Mouse (Mus musculus): ENCODE results near the gene Lgals9. TPM values are rescaled to one million over a fixed set of nuclear protein-coding genes. Genes with fewer than 3 reads are reported as not detected.

Lgals9 gene
- polyA plus RNA-seq, 1 experiment from 2014 or later: 13.4 TPM

DNA sequence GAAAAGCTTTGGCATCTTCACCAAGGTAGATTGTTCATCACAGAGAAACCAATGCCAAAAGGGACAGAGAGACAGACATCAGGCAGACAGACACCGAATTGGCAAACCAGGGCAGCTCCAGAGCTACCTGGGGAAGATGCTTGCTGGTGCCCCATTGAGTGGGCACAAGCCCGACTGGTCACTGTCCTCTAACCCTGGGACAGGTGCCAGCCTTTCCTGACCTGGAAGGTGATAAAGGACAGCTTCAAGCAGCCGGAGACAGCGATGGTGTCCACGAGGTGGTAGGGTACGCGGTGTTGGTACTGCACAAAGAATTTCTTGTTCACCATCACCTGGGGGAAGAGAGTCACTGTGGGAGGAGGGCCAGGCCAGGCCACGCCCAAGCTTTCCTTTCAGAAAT, 13.7 kb downstream of the Lgals9 start:
- H3K27me3 ChIP-seq: no peaks in the 10 kb centered on the region
- H3K9me3 ChIP-seq: no peaks in the 10 kb centered on the region
- peaks cover 11% of the 10 kb centered on the region; the same call in 1 of the 2 replicates for H3K4me1 ChIP-seq (replicated peaks)
- 94% methylated on average over 8 of the region's 8 CpGs for whole genome bisulfite sequencing
- H3K27ac ChIP-seq (replicated peaks): no peak overlapping the region
- no peak overlapping the region for H3K4me2 ChIP-seq
- no peak overlapping the region for H3K9ac ChIP-seq
- ATAC-seq (ENCODE audit: low FRiP score, low read depth): no peak
- H3K36me3 ChIP-seq: no peaks in the 10 kb centered on the region
- no peak overlapping the region for H3K4me3 ChIP-seq

GRCm38 (mm10) chr11:78968121-78968520, 16.6 kb downstream of the Lgals9 start:
- Histone ChIP-seq H3K4me3 (no peak overlapping the region), H3K27me3 (no peaks in the 10 kb centered on the region), H3K27ac (replicated peaks) (no peak overlapping the region), H3K9ac (no peak overlapping the region), H3K36me3 (no peaks in the 10 kb centered on the region), H3K4me2 (no peak overlapping the region), H3K4me1 (replicated peaks) (peaks cover 5% of the 10 kb centered on the region; the same call in 1 of the 2 replicates), H3K9me3 (no peaks in the 10 kb centered on the region)
- 81% methylated on average over 4 of the region's 4 CpGs for WGBS
- ATAC-seq (ENCODE audit: low FRiP score, low read depth): no peak

DNA sequence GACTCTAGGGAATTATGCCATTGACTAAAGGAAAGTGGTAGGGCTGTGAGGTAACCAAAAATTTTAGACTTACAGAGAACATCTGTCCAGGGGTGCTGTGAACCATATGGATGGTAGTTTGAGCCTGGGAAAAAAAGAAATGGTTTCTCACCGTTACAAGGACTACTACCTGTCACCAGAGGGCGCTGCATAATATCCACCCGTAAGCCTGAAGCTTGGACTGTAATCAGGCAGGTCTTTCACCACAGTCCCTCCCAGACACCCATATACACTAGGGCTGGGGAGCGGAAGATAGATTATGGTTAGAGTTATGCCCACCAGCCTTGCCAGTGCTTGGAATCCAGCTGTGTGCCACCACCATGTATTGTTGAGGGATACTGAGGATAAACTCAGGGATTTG, 17.4 kb downstream of the Lgals9 start:
- H3K9ac ChIP-seq: no peak overlapping the region
- no peaks in the 10 kb centered on the region for H3K9me3 ChIP-seq
- no peaks in the 10 kb centered on the region for H3K36me3 ChIP-seq
- 31% methylated on average over 4 of the region's 4 CpGs for WGBS
- H3K4me1 ChIP-seq (replicated peaks): no peaks in the 10 kb centered on the region
- no peaks in the 10 kb centered on the region for H3K27me3 ChIP-seq
- no peak overlapping the region for H3K4me3 ChIP-seq
- H3K4me2 ChIP-seq: no peak overlapping the region
- no peak for ATAC-seq (ENCODE audit: low FRiP score, low read depth)
- no peak overlapping the region for H3K27ac ChIP-seq (replicated peaks)

GRCm38 (mm10) chr11:78961221-78961620, 23.5 kb downstream of the Lgals9 start:
- H3K36me3 ChIP-seq: no peaks in the 10 kb centered on the region
- no peak for ATAC-seq (ENCODE audit: low FRiP score, low read depth)
- no peaks in the 10 kb centered on the region for H3K9me3 ChIP-seq
- H3K27ac ChIP-seq (replicated peaks): no peak overlapping the region
- H3K4me1 ChIP-seq (replicated peaks): no peaks in the 10 kb centered on the region
- no peak overlapping the region for H3K4me3 ChIP-seq
- H3K9ac ChIP-seq: no peak overlapping the region
- 78% methylated on average over 5 of the region's 5 CpGs for WGBS
- no peaks in the 10 kb centered on the region for H3K27me3 ChIP-seq
- H3K4me2 ChIP-seq: no peak overlapping the region

DNA sequence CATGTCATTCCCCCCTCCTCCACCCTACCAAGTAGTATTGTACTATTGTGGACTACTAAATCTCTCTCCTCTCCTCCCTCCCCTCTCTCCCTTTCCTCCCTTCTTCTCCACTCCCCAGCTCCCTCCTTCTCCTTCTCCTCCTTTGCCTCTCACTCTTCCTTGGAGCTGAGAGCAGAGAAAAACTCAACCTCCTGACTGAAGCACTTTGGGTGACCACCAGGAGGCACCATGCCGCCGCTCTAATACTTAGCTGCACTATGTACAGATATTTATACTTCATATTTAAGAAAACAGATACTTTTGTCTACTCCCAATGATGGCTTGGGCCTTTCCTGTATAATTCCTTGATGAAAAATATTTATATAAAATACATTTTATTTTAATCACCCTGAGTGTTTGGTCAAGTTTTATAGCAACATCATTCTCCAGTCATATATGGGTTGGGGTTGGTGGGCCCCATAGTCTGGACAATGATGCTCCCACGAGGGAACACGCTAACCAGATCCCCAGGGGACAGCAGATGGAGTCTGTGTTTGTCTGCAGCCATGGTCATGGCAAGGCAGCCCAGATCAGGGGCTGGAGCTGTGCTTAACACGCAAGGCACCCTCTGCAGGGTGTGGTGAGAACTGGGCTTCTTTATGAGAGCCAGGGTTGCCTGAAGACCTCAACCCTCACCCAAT, 24.8 kb downstream of the Lgals9 start:
- H3K4me2 ChIP-seq: no peak overlapping the region
- no peak overlapping the region for H3K9ac ChIP-seq
- 68% methylated on average over 5 of the region's 5 CpGs for WGBS

DNA sequence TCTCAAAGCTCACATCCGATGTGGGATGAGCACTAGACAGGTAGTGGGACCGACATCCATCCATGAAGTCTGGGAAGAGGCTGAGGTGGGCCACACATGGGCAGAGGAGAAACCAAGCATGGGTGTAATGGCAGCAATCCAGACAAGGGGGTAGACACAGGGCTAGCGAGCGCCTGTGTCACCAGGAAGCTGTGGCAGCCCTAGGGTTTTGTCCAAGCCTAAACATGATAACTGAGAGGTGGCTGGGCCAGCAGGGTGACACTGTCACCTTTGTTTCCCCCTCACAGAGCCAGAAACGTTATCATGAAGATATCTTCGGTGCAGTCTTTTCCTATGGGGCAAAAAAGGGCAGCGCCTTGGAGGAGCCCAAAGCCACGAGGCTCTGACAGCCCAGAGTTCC, 25.4 kb downstream of the Lgals9 start:
- Histone ChIP-seq H3K4me3 (no peak overlapping the region), H3K27me3 (no peaks in the 10 kb centered on the region), H3K36me3 (no peaks in the 10 kb centered on the region), H3K9ac (no peak overlapping the region), H3K4me1 (replicated peaks) (no peaks in the 10 kb centered on the region), H3K4me2 (no peak overlapping the region), H3K9me3 (no peaks in the 10 kb centered on the region), H3K27ac (replicated peaks) (no peak overlapping the region)
- WGBS: 79% methylated on average over 8 of the region's 8 CpGs
- no peak for ATAC-seq (ENCODE audit: low FRiP score, low read depth)

More for the DNA sequence above, 24.8 kb downstream of the Lgals9 start:
- no peaks in the 10 kb centered on the region for H3K27me3 ChIP-seq
- ATAC-seq (ENCODE audit: low FRiP score, low read depth): no peak
- no peak overlapping the region for H3K4me3 ChIP-seq
- H3K36me3 ChIP-seq: no peaks in the 10 kb centered on the region
- H3K4me1 ChIP-seq (replicated peaks): no peaks in the 10 kb centered on the region
- H3K9me3 ChIP-seq: no peaks in the 10 kb centered on the region
- H3K27ac ChIP-seq (replicated peaks): no peak overlapping the region

DNA sequence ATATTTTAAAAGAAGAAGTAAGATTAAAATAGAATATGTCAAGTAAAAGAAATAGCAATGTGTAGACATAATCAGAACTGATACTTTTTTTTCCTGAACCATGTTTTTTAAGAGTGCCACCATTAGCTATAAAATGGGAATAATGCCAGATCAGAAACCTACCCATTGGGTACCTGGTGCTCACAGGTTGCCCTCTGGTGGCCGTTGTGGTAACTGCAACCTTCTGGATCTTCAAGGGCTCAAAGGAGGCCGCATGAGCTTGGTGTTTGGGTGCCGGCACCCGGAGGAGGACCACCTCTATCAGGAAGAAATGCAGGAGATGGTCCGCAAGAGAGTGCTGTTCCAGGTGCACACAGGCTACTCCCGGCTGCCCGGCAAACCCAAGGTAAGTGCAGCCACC, 28.5 kb downstream of the Lgals9 start:
- Histone ChIP-seq H3K36me3 (no peaks in the 10 kb centered on the region), H3K27me3 (peaks cover 14% of the 10 kb centered on the region), H3K4me3 (no peak overlapping the region), H3K9me3 (no peaks in the 10 kb centered on the region), H3K4me2 (no peak overlapping the region), H3K27ac (replicated peaks) (no peak overlapping the region), H3K9ac (no peak overlapping the region), H3K4me1 (replicated peaks) (peaks cover 3% of the 10 kb centered on the region; the same call in 1 of the 2 replicates)
- WGBS: 12% methylated on average over 7 of the region's 7 CpGs
- ATAC-seq (ENCODE audit: low FRiP score, low read depth): no peak

DNA sequence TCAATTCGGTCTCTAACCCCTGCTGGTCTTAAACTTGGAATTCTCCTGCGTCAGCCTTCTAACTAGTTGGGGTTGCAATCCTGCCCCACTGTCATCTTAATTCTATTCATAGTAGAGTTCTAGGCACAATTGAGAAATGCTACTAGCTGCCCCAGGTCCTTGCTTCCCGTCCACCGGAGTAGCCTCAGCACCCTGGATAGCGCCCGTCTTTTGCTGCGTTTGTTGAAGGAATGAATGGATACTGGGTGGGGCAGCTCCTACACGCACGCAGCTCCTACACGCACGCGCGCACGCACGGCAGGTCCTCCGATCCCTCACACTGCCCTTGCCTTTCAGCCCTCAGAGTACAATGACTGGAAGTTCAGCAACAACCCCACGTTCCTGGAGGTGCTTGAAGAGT, 32.3 kb downstream of the Lgals9 start:
- ATAC-seq (ENCODE audit: low FRiP score, low read depth): no peak
- H3K36me3 ChIP-seq: no peaks in the 10 kb centered on the region
- peak overlapping the region; percentile 24 for H3K4me3 ChIP-seq
- WGBS: 7% methylated on average over 17 of the region's 17 CpGs
- H3K9me3 ChIP-seq: no peaks in the 10 kb centered on the region
- peak overlapping the region; percentile 52 for H3K4me2 ChIP-seq
- peaks cover 18% of the 10 kb centered on the region for H3K27me3 ChIP-seq
- H3K9ac ChIP-seq: no peak overlapping the region
- H3K27ac ChIP-seq (replicated peaks): no peak overlapping the region
- H3K4me1 ChIP-seq (replicated peaks): peaks cover 3% of the 10 kb centered on the region; the same call in 1 of the 2 replicates

DNA sequence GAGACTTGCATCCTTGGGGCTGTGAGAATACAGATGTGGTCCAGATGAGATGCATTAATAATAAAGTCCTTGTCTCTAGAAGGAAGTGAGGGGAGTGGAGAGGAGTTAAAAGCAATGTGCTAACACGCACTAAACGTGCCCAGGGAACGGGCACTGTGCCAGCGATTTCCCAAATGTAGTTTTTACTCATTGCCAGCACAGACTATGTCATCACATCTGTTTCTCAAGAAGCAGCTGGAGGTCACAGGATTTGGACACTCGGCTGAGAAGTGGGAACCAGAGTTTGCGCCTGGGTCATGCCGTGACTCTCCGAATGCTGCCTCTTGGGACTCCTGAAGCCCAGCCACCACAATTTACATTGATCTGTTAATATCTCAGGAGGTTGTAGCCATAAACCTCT, 34.4 kb downstream of the Lgals9 start:
- H3K9me3 ChIP-seq: no peaks in the 10 kb centered on the region
- ATAC-seq (ENCODE audit: low FRiP score, low read depth): no peak
- H3K4me1 ChIP-seq (replicated peaks): peaks cover 3% of the 10 kb centered on the region; the same call in 1 of the 2 replicates
- no peak overlapping the region for H3K27ac ChIP-seq (replicated peaks)
- peaks cover 18% of the 10 kb centered on the region for H3K27me3 ChIP-seq
- no peaks in the 10 kb centered on the region for H3K36me3 ChIP-seq
- no peak overlapping the region for H3K4me2 ChIP-seq
- WGBS: 80% methylated on average over 8 of the region's 8 CpGs
- no peak overlapping the region for H3K9ac ChIP-seq
- no peak overlapping the region for H3K4me3 ChIP-seq

- Histone ChIP-seq H3K4me2 (no peak overlapping the region), H3K36me3 (no peaks in the 10 kb centered on the region), H3K9ac (no peak overlapping the region), H3K27ac (replicated peaks) (no peak overlapping the region), H3K4me1 (replicated peaks) (no peaks in the 10 kb centered on the region), H3K27me3 (no peaks in the 10 kb centered on the region), H3K4me3 (no peak overlapping the region), H3K9me3 (no peaks in the 10 kb centered on the region)
- 87% methylated on average over 1 of the region's 1 CpGs for WGBS
- no peak for ATAC-seq (ENCODE audit: low FRiP score, low read depth)
Observed at GRCm38 (mm10) chr11:78943083-78943482, 41.7 kb downstream of the Lgals9 start.

- Histone ChIP-seq H3K36me3 (no peaks in the 10 kb centered on the region), H3K27me3 (no peaks in the 10 kb centered on the region), H3K9ac (no peak overlapping the region), H3K9me3 (no peaks in the 10 kb centered on the region), H3K4me3 (no peak overlapping the region), H3K4me1 (replicated peaks) (no peaks in the 10 kb centered on the region), H3K27ac (replicated peaks) (no peak overlapping the region), H3K4me2 (no peak overlapping the region)
- WGBS: 83% methylated on average over 6 of the region's 6 CpGs
- no peak for ATAC-seq (ENCODE audit: low FRiP score, low read depth)
Observed at GRCm38 (mm10) chr11:78935178-78935577, 49.6 kb downstream of the Lgals9 start.

- Histone ChIP-seq H3K4me3 (no peak overlapping the region), H3K27me3 (no peaks in the 10 kb centered on the region), H3K9me3 (no peaks in the 10 kb centered on the region), H3K36me3 (no peaks in the 10 kb centered on the region), H3K4me2 (no peak overlapping the region), H3K27ac (replicated peaks) (no peak overlapping the region), H3K4me1 (replicated peaks) (no peaks in the 10 kb centered on the region), H3K9ac (no peak overlapping the region)
- 88% methylated on average over 4 of the region's 4 CpGs for WGBS
- ATAC-seq (ENCODE audit: low FRiP score, low read depth): no peak
Observed at GRCm38 (mm10) chr11:78934727-78935126, 50.0 kb downstream of the Lgals9 start.

DNA sequence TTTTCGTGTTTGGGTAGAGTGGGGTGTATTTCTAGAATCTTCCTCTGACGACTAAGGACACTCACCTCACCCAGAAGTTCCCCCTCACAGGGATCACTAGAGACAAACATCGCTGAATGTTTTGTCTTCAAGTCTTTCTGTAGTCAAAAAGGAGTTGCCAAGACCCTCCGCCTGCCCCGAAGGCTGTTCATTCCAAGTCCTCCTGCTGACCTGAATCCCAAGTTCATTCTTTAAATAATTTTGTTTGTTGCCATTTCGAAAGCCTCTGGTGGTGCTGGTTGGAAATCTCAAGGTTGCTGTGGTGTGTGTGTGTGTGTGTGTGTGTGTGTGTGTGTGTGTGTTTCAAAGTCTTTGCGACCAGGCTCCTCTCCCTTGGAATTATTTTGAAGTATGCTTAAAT, 50.4 kb downstream of the Lgals9 start:
- no peaks in the 10 kb centered on the region for H3K27me3 ChIP-seq
- no peak overlapping the region for H3K27ac ChIP-seq (replicated peaks)
- no peak overlapping the region for H3K4me2 ChIP-seq
- ATAC-seq (ENCODE audit: low FRiP score, low read depth): no peak
- H3K9ac ChIP-seq: no peak overlapping the region
- 85% methylated on average over 7 of the region's 7 CpGs for WGBS
- H3K4me3 ChIP-seq: no peak overlapping the region
- no peaks in the 10 kb centered on the region for H3K36me3 ChIP-seq
- no peaks in the 10 kb centered on the region for H3K9me3 ChIP-seq
- no peaks in the 10 kb centered on the region for H3K4me1 ChIP-seq (replicated peaks)

Measured in hindbrain, embryonic 15.5 days (tissue).